Mouse (Mus musculus) hindbrain, postnatal 0 days (tissue): ENCODE measurements around the gene Orm1. TPM values are rescaled to one million over a fixed set of nuclear protein-coding genes. Genes with fewer than 3 reads are reported as not detected.
"Not testable (repeated sequence)": the region's sequence is repeated elsewhere in the genome, so short reads cannot be mapped to it uniquely, and the experiment has no call there.

Experiments used
- ATAC-seq: fragments of 200-750 bp; cut with Nextera tagmentation; 2 replicates; pipeline ENCODE4 v1.8.0; 2017; ENCODE audit warnings: mild to moderate bottlenecking, moderate TSS enrichment, moderate library complexity
- DNase-seq: peaks from one replicate; pipeline ENCODE4 v3.0.0-alpha.2; 2015; ENCODE audit warnings: low spot score
- H3K27ac ChIP-seq: fragments of 300-500 bp; sonication (generic); 2 replicates; pipeline ENCODE4 v1.5.1; 2014; ENCODE audit warnings: mild to moderate bottlenecking
- H3K27me3 ChIP-seq: fragments of 300-500 bp; sonication (generic); 2 replicates; pipeline ENCODE4 v1.6.1; 2014; ENCODE audit warnings: low read length, mixed read lengths; ENCODE audit not compliant: insufficient read depth
- H3K36me3 ChIP-seq: fragments of 300-500 bp; sonication (generic); 2 replicates; pipeline ENCODE4 v1.6.1; 2014; ENCODE audit warnings: low read length, mixed read lengths; ENCODE audit not compliant: insufficient read depth
- H3K4me1 ChIP-seq: fragments of 300-500 bp; sonication (generic); 2 replicates; pipeline ENCODE4 v1.6.1; 2014; ENCODE audit warnings: antibody characterized with exemption, low read length, mixed read lengths; ENCODE audit not compliant: insufficient read depth
- H3K4me2 ChIP-seq: fragments of 300-500 bp; sonication (generic); 2 replicates; pipeline ENCODE4 v1.6.1; 2014; ENCODE audit warnings: low read depth, mild to moderate bottlenecking, low read length, moderate library complexity, mixed read lengths
- H3K4me3 ChIP-seq: fragments of 300-500 bp; sonication (generic); 2 replicates; pipeline ENCODE4 v1.5.1; 2014; ENCODE audit warnings: low read length
- H3K9ac ChIP-seq: fragments of 300-500 bp; sonication (generic); replicated peaks from 2 replicates; pipeline ENCODE4 v1.6.1; 2014; ENCODE audit warnings: mild to moderate bottlenecking, low read length, moderate library complexity, mixed read lengths
- H3K9me3 ChIP-seq: fragments of 300-500 bp; sonication (generic); 2 replicates; pipeline ENCODE4 v1.6.1; 2016; ENCODE audit warnings: low read length, mixed read lengths
- CTCF ChIP-seq: IDR thresholded peaks from 2 replicates; pipeline ENCODE4 v1.5.1; 2016; ENCODE audit warnings: antibody characterized with exemption, control low read depth, low read depth
- WGBS: fragments of 180-500 bp; shearing (Covaris S2); extraction: QIAGEN DNeasy Blood & Tissue Kit; methylation state at CpG from one replicate; pipeline ENCODE4 v1.1.7; 2014; 5-methylcytosine and 5-hydroxymethylcytosine counted together
- polyA plus RNA-seq: library from polyadenylated mRNA; unstranded; fragments of >200 nt; fragmentation: Nextera tagmentation; extraction: Ambion mirVana; gene quantifications from 2 replicates; pipeline ENCODE4 v1.2.1, GENCODE M21; 2015
- total RNA-seq: library from RNA; depleted of rRNA; stranded (reverse); fragments of >200 nt; gene quantifications from 2 replicates; pipeline ENCODE4 v1.2.3, GENCODE M21; 2014

Orm1 gene
- total and polyA plus RNA-seq, 2 experiments from 2014 or later = not detected

GRCm38 (mm10) chr4:63308316-63308715, 36.0 kb upstream of the Orm1 start:
- H3K9ac ChIP-seq = no peak overlapping the region
- DNase-seq (no peak), ATAC-seq (no peak)
- H3K4me1 ChIP-seq = no peaks in the 10 kb centered on the region
- 50% methylated on average over 3 of the region's 3 CpGs for WGBS
- no peaks in the 10 kb centered on the region for H3K36me3 ChIP-seq
- H3K4me2 ChIP-seq = no peak overlapping the region
- H3K27ac ChIP-seq = no peak overlapping the region
- TF ChIP-seq CTCF = no peak
- H3K9me3 ChIP-seq = no peaks in the 10 kb centered on the region
- H3K27me3 ChIP-seq = no peaks in the 10 kb centered on the region
- no peak overlapping the region for H3K4me3 ChIP-seq

GRCm38 (mm10) chr4:63310247-63310855, 34.0 kb upstream of the Orm1 start:
- DNase-seq (no peak), ATAC-seq (no peak)
- H3K9ac ChIP-seq = no peak overlapping the region
- H3K36me3 ChIP-seq = no peaks in the 10 kb centered on the region
- TF ChIP-seq CTCF = no peak
- no peaks in the 10 kb centered on the region for H3K27me3 ChIP-seq
- no peaks in the 10 kb centered on the region for H3K4me1 ChIP-seq
- no peak overlapping the region for H3K4me3 ChIP-seq
- no peak overlapping the region for H3K27ac ChIP-seq
- H3K4me2 ChIP-seq = no peak overlapping the region
- H3K9me3 ChIP-seq = no peaks in the 10 kb centered on the region
- 71% methylated on average over 10 of the region's 10 CpGs for WGBS

DNA sequence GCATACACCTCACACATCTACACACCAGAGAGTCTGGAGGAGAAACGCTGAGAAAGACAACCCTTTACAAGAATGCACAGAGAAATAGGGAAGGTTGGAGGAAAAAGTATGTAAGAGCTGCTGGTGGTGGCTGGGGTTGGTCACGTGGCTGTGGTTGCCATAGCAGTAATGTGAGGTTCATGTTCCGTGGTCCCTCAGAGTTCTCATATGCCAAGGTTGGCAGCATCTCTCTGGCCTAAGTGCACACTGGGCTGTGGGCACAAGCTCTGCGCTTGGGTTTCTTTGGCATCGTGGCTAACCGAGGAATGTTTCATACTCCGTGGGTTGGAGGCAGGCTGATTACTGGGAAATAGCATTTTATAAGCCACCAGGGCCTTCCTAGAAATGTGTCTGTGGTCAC, 32.9 kb upstream of the Orm1 start:
- Histone ChIP-seq H3K9ac (no peak overlapping the region), H3K9me3 (no peaks in the 10 kb centered on the region), H3K4me2 (no peak overlapping the region), H3K27ac (no peak overlapping the region), H3K4me1 (no peaks in the 10 kb centered on the region), H3K4me3 (no peak overlapping the region), H3K27me3 (no peaks in the 10 kb centered on the region), H3K36me3 (no peaks in the 10 kb centered on the region)
- ATAC-seq (no peak), DNase-seq (no peak)
- TF ChIP-seq CTCF = no peak
- 76% methylated on average over 7 of the region's 7 CpGs for WGBS

DNA sequence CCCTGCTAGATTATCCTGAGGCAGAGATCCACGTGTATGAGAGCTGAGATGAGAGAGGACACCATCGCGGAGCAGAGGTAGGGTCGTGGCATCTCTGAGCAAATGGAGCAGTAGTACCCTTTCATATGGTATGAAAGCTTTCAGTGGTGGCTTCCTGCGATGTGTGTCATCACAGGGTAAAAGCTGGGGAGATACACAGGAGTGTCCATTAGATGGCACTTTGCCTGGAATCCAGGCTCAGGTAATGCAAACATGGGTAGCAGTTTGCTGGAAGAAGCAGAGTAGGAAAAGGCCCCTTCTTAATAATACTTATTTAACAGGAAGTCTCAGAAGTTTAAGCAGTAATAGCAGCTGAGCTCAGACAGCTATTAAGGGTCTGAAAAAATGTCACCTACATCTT, 30.3 kb upstream of the Orm1 start:
- no peaks in the 10 kb centered on the region for H3K4me1 ChIP-seq
- no peaks in the 10 kb centered on the region for H3K27me3 ChIP-seq
- H3K36me3 ChIP-seq = no peaks in the 10 kb centered on the region
- TF ChIP-seq CTCF = peak; percentile 25; the same call in 1 of the 2 replicates
- no peak overlapping the region for H3K4me3 ChIP-seq
- ATAC-seq = 0 out of 2 replicates have a peak, but pooled peaks have one; percentile 9
- WGBS = 77% methylated on average over 5 of the region's 5 CpGs
- no peak overlapping the region for H3K9ac ChIP-seq
- H3K27ac ChIP-seq = no peak overlapping the region
- peak; percentile 59 for DNase-seq
- no peak overlapping the region for H3K4me2 ChIP-seq
- no peaks in the 10 kb centered on the region for H3K9me3 ChIP-seq

- 60% methylated on average over 9 of the region's 9 CpGs for WGBS
- peak; percentile 60 for ATAC-seq
- DNase-seq = no peak
Observed at GRCm38 (mm10) chr4:63316076-63316746, 28.1 kb upstream of the Orm1 start.

DNA sequence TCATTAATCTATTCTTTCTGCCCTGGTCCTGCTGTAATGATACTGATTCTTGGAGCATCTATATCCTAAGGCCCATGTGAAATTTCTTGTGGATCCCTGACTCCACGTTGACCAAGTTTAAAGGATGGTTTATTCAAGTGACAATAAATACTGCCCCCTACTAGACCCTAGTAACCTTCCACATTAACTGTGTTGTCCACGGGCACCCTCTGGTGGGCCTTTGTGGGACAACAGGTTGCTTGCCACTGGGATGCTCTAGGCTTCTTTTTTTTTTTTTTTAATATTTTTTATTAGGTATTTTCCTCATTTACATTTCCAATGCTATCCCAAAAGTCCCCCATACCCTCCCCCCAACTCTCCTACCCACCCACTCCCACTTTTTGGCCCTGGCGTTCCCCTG, 24.8 kb upstream of the Orm1 start:
- ATAC-seq (0 out of 2 replicates have a peak, but pooled peaks have one; percentile 5), DNase-seq (peak; percentile 81)
- TF ChIP-seq CTCF = peak; percentile 82
- not testable (repeated sequence) for H3K4me1 ChIP-seq, H3K27me3 ChIP-seq, H3K9me3 ChIP-seq, H3K9ac ChIP-seq, H3K4me3 ChIP-seq, H3K36me3 ChIP-seq, H3K27ac ChIP-seq, H3K4me2 ChIP-seq
- WGBS = 33% methylated on average over 3 of the region's 3 CpGs

More at GRCm38 (mm10) chr4:63316076-63316746, 28.1 kb upstream of the Orm1 start:
- H3K4me3 ChIP-seq = no peak overlapping the region
- H3K9ac ChIP-seq = no peak overlapping the region
- no peak for TF ChIP-seq CTCF
- no peak overlapping the region for H3K27ac ChIP-seq
- no peak overlapping the region for H3K4me2 ChIP-seq
- H3K4me1 ChIP-seq = no peaks in the 10 kb centered on the region
- no peaks in the 10 kb centered on the region for H3K27me3 ChIP-seq
- no peaks in the 10 kb centered on the region for H3K9me3 ChIP-seq
- H3K36me3 ChIP-seq = no peaks in the 10 kb centered on the region

GRCm38 (mm10) chr4:63323275-63323815, 21.0 kb upstream of the Orm1 start:
- H3K4me1 ChIP-seq = no peaks in the 10 kb centered on the region
- no peaks in the 10 kb centered on the region for H3K36me3 ChIP-seq
- no peak overlapping the region for H3K4me2 ChIP-seq
- DNase-seq (no peak), ATAC-seq (no peak)
- no peak overlapping the region for H3K9ac ChIP-seq
- no peak overlapping the region for H3K4me3 ChIP-seq
- no peak for TF ChIP-seq CTCF
- no peaks in the 10 kb centered on the region for H3K27me3 ChIP-seq
- 0 out of 2 replicates have a peak, but pooled peaks cover 2% of the 10 kb centered on the region for H3K9me3 ChIP-seq
- WGBS = 84% methylated on average over 8 of the region's 8 CpGs
- no peak overlapping the region for H3K27ac ChIP-seq
